Mouse (Mus musculus) layer of hippocampus, adult 11-12 months (tissue): ENCODE results near the gene Lpar5.
"Not testable (repeated sequence)": the region's sequence is repeated elsewhere in the genome, so short reads cannot be mapped to it uniquely, and the experiment has no call there.

Experiments
- DNase-seq: peaks from one replicate; pipeline ENCODE4 v3.0.0; 2022; ENCODE audit warnings: low spot score

The Lpar5 gene

GRCm38 (mm10) chr6:125067571-125067995, at the start of gene Lpar5:
Gene Lpar5, plus strand, starts transcription at chr6:125067920.
- DNase-seq = no peak

GRCm38 (mm10) chr6:125030532-125030931, 37.2 kb upstream of the Lpar5 start:
- not testable (repeated sequence) for DNase-seq

DNA sequence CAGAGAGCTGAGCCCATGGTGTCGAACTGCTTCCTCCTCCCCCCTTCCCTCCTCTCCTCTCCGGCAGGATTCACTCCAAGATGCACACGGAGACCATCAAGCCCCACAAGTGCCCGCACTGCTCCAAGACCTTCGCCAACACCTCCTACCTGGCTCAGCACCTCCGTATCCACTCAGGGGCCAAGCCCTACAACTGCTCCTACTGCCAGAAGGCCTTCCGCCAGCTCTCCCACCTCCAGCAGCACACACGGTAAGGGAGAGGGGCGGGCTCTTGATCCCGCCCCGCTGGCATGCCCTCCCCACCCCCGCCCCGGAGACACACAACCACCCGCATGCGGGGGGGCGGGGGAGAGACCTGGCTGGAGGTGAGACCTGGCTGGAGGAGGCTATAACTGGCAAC, 36.1 kb upstream of the Lpar5 start:
- DNase-seq = no peak

DNA sequence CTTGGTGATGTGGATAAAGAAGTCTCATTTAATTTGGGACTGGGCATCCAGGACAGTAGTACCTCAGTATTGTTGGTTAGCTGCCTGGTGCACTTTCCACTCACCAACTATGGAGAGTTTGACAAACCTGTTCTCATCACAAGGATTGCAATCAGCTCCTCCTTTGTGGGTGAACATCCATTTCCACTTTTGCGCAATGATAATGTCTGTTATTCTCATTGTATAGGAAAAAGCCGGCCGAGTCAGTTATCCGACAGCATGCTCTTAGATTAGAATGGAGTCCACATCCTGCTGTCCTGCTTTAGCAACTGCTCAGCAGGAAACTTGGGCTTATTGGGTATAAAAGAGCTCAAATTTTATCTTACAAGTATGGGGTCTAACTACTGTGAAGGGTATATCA, 29.1 kb upstream of the Lpar5 start:
- DNase-seq = no peak

DNA sequence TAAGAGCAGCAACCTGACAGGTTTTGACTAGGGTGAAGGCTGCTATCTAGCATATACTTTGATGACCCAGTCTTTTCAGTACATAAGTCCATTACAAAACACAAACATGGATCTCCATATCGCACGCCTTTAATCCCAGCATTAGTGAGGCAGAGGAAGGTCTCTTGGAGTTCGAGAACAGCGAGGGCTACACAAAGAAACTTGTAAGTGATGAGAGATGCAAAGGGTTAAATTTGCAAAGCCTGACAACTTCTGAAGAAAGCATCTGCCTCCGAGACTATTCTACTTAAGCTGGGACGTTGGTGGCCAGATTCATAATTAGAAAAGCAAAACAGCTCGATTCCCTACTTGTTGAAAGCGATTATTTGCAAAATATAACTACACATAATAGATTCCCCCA, 28.6 kb upstream of the Lpar5 start:
- peak; percentile 29 for DNase-seq

DNA sequence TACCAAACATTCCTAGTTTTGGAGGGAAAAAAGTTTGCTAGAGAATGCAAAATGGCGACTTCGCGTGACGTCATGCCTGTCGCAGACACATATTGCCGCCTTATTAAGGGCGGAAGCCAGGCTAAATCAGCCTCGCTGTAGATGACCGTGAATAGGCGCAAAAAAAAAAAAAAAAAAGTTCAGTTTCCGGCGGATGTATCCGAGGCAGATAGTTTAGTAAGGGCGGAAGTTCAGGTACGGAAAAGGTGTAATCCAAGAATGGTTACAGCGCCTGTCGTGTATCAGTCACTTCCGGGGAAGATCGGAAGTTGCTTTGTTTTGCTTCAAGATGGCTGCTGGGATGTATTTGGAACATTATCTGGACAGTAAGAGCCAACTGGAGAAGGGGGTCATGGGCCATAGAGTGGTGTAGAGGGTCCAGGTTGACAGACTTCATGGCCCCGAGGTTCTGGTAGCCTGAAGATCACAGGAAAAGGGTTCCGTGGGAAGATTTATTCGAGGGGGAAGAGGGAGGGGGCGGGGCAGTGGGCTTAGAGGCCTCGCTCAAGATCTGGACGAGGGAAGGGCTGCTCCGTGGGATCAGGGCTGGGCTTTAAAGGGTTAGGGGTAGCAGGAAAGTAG, 28.1 kb upstream of the Lpar5 start, which contains the start of gene Ing4:
Gene Ing4, plus strand, starts transcription at position 228 of the 621 bp plus-strand sequence.
- DNase-seq = peak; percentile 94

GRCm38 (mm10) chr6:125040221-125040620, 27.5 kb upstream of the Lpar5 start:
- DNase-seq = no peak

DNA sequence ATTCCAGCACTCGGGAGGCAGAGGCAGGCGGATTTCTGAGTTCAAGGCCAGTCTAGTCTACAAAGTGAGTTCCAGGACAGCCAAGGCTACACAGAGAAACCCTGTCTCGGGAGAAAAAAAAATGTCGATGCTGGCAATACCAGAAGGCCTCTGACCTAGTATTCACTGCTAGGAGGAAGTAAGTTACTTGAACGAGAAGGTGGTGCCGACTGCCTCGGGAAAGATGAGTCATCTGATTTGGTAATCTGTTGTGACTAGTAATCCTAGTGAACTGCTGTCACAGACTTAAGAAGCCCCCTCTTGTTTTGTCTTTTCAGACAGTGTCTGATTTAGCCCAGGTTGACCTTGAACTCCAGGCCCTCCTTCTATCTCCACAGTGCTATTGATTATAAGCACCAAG, 26.7 kb upstream of the Lpar5 start:
- no peak for DNase-seq

- no peak for DNase-seq
These were observed 25.6 kb upstream of the Lpar5 start for GRCm38 (mm10) chr6:125042081-125042480.

DNA sequence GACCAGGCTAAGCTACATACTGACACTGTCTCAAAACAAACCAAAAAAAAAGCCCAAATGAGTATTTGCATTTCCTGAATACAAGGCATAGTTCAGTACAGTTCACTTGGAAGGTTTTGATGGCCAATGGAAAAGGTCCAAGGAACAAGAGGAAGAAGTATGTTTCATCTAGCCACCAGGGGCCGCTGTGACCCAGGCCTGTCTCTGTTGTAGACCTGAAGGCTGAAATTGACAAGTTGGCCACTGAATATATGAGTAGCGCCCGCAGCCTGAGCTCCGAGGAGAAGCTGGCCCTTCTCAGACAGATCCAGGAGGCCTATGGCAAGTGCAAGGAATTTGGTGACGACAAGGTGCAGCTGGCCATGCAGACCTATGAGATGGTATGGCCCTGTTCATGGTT, 21.0 kb upstream of the Lpar5 start:
- peak; percentile 77 for DNase-seq

DNA sequence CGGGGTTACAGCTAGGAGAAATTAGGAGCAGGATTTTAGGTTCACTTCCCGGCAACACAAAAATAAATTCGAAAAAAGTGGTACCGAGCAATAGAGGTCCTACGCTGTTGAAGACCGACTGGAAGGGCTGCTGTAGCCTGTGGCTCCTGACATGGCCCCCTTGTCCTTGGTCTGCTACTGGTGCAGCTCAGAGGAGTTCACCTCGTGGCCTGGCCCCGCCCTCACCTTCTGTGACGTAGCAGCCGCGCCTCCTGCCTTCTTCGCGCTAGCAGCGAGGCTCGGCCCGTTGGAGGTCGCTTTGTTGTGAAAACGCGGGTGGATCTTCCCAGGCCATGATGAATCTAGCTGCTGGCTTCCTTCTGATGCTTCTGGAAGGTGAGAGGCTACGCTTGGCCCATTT, 18.0 kb upstream of the Lpar5 start, which contains the start of gene Acrbp:
Gene Acrbp, plus strand, starts transcription at position 12 of the 400 bp plus-strand sequence.
- DNase-seq = no peak

DNA sequence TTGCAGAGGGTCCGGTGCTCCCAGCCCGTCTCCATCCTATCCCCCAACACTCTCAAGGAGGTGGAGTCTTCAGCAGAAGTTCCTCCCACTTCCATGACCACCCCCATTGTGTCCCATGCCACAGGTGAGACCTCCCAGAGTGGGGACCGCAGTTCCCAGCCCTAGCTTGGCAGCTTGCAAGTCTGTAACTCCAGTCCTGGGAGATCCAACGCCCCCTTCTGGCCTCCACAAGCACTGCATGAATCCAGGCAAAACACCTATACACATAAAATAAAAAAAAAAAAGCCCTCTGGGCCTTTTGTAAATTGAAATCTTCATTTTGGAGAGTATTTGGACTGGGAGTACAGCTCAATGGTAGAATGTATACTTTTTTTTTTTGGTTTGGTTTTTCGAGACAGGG, 16.5 kb upstream of the Lpar5 start:
- DNase-seq = no peak

GRCm38 (mm10) chr6:125061493-125061892, 6.2 kb upstream of the Lpar5 start:
- DNase-seq = no peak

- DNase-seq = no peak
These were observed 5.2 kb upstream of the Lpar5 start for GRCm38 (mm10) chr6:125062511-125062910.

DNA sequence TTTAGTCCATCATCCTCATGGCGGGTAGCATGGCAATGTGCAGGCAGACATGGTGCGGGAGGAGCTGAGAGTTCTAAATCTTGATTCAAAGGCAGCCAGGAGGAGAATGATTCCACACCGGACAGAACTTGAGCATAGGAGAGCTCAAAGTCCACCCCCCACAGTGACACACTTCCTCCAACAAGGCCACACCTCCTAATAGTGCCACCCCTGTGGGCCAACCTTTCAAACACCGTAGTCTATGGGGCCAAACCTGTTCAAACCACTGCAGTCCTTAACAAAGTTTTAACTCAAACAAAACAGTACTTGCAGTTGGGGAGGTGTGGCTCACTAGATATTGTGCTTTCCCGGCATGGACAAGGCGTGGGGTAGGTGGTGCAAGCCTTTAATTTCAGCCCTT, 3.8 kb upstream of the Lpar5 start:
- no peak for DNase-seq

GRCm38 (mm10) chr6:125065223-125065622, 2.5 kb upstream of the Lpar5 start:
- not testable (repeated sequence) for DNase-seq

- peak; percentile 28 for DNase-seq
These were observed 3.6 kb downstream of the Lpar5 start for GRCm38 (mm10) chr6:125071170-125071895.

GRCm38 (mm10) chr6:125071896-125072279, 4.2 kb downstream of the Lpar5 start:
- DNase-seq = peak; percentile 67

DNA sequence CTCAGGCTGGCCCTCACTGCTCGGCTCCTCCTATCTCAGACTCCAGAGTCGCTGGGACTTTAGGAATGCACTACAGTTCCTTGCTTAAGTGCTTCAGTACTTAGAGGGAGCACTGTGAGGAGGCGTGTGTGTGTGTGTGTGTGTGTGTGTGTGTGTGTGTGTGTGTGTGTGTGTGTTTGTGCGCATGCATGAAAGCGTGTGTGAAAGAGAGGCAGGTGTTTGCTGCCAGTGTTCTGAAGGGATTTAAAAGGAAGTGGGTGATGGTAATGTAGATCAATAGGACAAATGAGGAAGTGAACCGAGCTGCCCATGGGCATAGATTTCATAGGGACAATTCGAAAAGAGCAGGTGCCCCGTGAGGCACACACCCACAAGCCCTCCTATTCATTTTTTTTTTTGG, 6.1 kb downstream of the Lpar5 start:
- DNase-seq = no peak

DNA sequence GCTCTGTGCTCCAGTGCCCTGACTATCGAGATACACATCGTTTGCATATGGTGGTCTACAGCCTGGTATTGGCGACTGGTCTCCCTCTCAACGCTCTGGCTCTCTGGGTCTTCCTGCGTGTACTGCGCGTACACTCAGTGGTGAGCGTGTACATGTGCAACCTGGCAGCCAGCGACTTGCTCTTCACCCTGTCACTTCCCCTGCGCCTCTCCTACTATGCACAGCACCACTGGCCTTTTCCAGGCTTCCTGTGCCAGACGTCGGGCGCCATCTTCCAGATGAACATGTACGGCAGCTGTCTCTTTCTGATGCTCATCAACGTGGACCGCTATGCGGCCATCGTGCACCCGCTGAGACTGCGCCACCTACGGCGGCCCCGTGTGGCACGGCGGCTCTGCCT, 13.7 kb downstream of the Lpar5 start:
- DNase-seq = no peak

DNA sequence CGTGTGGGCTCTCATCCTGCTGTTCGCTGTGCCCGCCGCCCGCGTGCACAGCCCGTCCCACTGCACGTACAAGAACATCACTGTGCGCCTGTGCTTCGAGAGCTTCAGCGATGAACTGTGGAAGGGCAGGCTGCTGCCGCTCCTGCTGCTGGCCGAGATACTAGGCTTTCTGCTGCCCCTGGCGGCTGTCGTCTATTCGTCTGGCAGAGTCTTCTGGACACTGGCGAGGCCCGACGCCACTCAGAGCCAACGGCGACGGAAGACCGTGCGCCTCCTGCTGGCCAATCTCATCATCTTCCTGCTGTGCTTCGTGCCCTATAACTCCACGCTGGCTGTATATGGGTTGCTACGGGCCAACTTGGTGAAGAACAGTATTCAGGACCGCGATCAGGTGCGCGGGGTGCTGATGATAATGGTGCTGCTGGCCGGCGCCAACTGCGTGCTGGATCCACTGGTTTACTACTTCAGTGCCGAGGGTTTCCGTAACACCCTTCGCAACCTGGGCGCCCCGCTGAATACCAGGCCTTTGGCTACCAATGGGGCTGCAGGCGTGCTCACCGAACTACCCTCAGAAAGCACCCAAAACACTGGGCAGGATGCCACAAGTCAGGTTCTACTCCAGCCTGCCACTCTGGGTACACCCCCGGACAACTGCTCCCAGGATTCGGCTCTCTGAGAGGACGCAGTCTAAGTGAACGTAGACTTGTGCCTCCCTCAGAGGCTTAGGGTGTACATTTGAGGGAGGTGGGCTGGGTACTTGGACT, 14.3 kb downstream of the Lpar5 start:
- DNase-seq = peak; percentile 84

DNA sequence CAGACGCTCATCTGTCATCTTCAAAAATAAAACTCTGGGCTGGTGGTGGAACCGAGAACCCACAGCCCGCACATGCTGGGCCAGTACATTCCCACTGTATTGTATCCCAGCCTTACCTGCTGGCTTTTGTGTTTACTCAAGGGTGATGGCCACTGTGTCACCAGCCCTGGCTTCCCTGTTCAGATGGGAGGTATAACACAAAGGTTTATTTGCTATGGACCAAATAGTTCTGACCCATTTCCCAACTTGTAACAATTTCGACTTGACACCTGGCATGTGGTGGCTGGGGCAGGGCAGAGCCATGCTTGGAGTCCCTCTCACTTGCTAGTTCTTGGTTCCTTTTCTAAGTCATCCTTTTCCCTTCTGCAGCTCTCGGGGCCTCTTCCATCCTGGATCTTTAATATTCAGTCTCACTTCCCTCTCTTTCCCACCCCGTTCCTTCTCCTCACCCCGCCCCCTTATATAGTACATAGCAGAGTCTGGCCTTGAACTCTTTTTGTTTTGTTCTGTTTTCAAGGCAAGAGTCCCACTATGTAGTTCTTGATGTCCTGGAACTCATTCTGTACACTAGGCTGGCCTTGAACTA, 15.2 kb downstream of the Lpar5 start:
- DNase-seq = no peak

GRCm38 (mm10) chr6:125084424-125084823, 16.7 kb downstream of the Lpar5 start:
- peak; percentile 78 for DNase-seq
